Mouse (Mus musculus) embryonic facial prominence, embryonic 11.5 days (tissue): ENCODE results near the gene Utp15. TPM values are rescaled to one million over a fixed set of nuclear protein-coding genes. Genes with fewer than 3 reads are reported as not detected.

Source experiments
- ATAC-seq: fragments of 200-750 bp; cut with Nextera tagmentation; replicated peaks from 2 replicates; pipeline ENCODE4 v1.8.0; 2017; ENCODE audit warnings: low read depth; ENCODE audit not compliant: insufficient number of reproducible peaks, low FRiP score, low TSS enrichment
- DNase-seq: peaks from one replicate; pipeline ENCODE4 v3.0.0-alpha.2; 2015; ENCODE audit warnings: low spot score
- H3K27ac ChIP-seq: fragments of 300-500 bp; sonication (generic); replicated peaks from 2 replicates; pipeline ENCODE4 v1.5.1; 2014; ENCODE audit warnings: mild to moderate bottlenecking, low read depth, low read length, control low read depth
- H3K27me3 ChIP-seq: fragments of 300-500 bp; sonication (generic); 2 replicates; pipeline ENCODE4 v1.6.1; 2014; ENCODE audit warnings: mild to moderate bottlenecking, low read length, moderate library complexity, mixed read lengths; ENCODE audit not compliant: control insufficient read depth, insufficient read depth
- H3K36me3 ChIP-seq: fragments of 300-500 bp; sonication (generic); replicated peaks from 2 replicates; pipeline ENCODE4 v1.6.1; 2014; ENCODE audit warnings: low read depth, mild to moderate bottlenecking, low read length, moderate library complexity, mixed read lengths; ENCODE audit not compliant: control insufficient read depth, insufficient read depth
- H3K4me1 ChIP-seq: fragments of 300-500 bp; sonication (generic); 2 replicates; pipeline ENCODE4 v1.6.1; 2014; ENCODE audit warnings: low read length, mixed read lengths; ENCODE audit not compliant: control insufficient read depth, insufficient read depth
- H3K4me2 ChIP-seq: fragments of 300-500 bp; sonication (generic); 2 replicates; pipeline ENCODE4 v1.6.1; 2014; ENCODE audit warnings: low read depth, mild to moderate bottlenecking, control low read depth, low read length, moderate library complexity
- H3K4me3 ChIP-seq: fragments of 300-500 bp; sonication (generic); 2 replicates; pipeline ENCODE4 v1.5.1; 2014; ENCODE audit warnings: low read depth, low read length, control low read depth
- H3K9ac ChIP-seq: fragments of 300-500 bp; sonication (generic); replicated peaks from 2 replicates; pipeline ENCODE4 v1.6.1; 2014; ENCODE audit warnings: mild to moderate bottlenecking, control low read depth, low read length
- H3K9me3 ChIP-seq: fragments of 300-500 bp; sonication (generic); replicated peaks from 2 replicates; pipeline ENCODE4 v1.6.1; 2016; ENCODE audit warnings: mild to moderate bottlenecking, low read length, inconsistent platforms, mixed read lengths; ENCODE audit not compliant: control insufficient read depth
- WGBS: fragments of 180-500 bp; shearing (Covaris S2); extraction: QIAGEN DNeasy Blood & Tissue Kit; methylation state at CpG from one replicate; pipeline ENCODE4 v1.1.7; 2014; 5-methylcytosine and 5-hydroxymethylcytosine counted together
- polyA plus RNA-seq: library from polyadenylated mRNA; unstranded; fragments of >200 nt; fragmentation: Nextera tagmentation; extraction: Ambion mirVana; gene quantifications from 2 replicates; pipeline ENCODE4 v1.2.1, GENCODE M21; 2014

Gene Utp15
- polyA plus RNA-seq, 1 experiment from 2014 or later, result 45.3 TPM

GRCm38 (mm10) chr13:98298833-98299758 lies 36.3 kb upstream of the Utp15 start:
- H3K9ac ChIP-seq, result peak overlapping the region; percentile 22; the same call in 1 of the 2 replicates
- no peaks in the 10 kb centered on the region for H3K4me1 ChIP-seq
- WGBS, result 56% methylated on average over 21 of the region's 21 CpGs
- H3K4me2 ChIP-seq, result no peak overlapping the region
- no peak overlapping the region for H3K4me3 ChIP-seq
- no peaks in the 10 kb centered on the region for H3K27me3 ChIP-seq
- no peaks in the 10 kb centered on the region for H3K36me3 ChIP-seq
- H3K27ac ChIP-seq, result no peak overlapping the region
- DNase-seq (peak; percentile 94), ATAC-seq (peak; percentile 60; the same call in 1 of the 2 replicates)
- H3K9me3 ChIP-seq, result no peaks in the 10 kb centered on the region

GRCm38 (mm10) chr13:98297883-98298482 lies 35.1 kb upstream of the Utp15 start:
- H3K27me3 ChIP-seq, result no peaks in the 10 kb centered on the region
- WGBS, result 89% methylated on average over 6 of the region's 6 CpGs
- no peak for ATAC-seq
- no peaks in the 10 kb centered on the region for H3K36me3 ChIP-seq
- H3K4me1 ChIP-seq, result no peaks in the 10 kb centered on the region
- H3K27ac ChIP-seq, result no peak overlapping the region
- no peaks in the 10 kb centered on the region for H3K9me3 ChIP-seq
- no peak overlapping the region for H3K9ac ChIP-seq
- no peak overlapping the region for H3K4me2 ChIP-seq
- DNase-seq, result no peak
- H3K4me3 ChIP-seq, result no peak overlapping the region

DNA sequence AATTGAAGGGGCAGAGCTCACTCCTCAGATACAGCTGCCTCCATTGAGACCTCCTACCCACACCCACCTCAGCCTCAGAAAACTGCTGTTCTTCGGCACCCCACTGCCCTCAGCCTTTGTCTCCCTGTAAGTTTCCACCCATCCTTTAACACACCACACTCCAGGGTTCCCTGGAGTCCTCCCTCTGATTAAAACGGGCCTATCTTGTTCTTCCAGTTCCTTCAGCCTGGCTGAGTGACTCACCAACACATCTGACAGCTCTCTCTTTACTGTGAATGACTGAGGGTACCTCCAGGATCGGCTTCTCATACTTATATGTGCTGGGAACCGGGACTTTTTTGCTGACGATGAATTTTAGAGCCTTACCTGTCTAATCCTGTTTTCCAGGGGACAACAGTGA lies 33.2 kb upstream of the Utp15 start:
- H3K4me1 ChIP-seq, result no peaks in the 10 kb centered on the region
- WGBS, result 55% methylated on average over 5 of the region's 5 CpGs
- no peak overlapping the region for H3K4me2 ChIP-seq
- H3K36me3 ChIP-seq, result no peaks in the 10 kb centered on the region
- no peaks in the 10 kb centered on the region for H3K27me3 ChIP-seq
- H3K9me3 ChIP-seq, result no peaks in the 10 kb centered on the region
- H3K9ac ChIP-seq, result no peak overlapping the region
- no peak overlapping the region for H3K4me3 ChIP-seq
- DNase-seq, result peak; percentile 32
- no peak for ATAC-seq
- no peak overlapping the region for H3K27ac ChIP-seq

DNA sequence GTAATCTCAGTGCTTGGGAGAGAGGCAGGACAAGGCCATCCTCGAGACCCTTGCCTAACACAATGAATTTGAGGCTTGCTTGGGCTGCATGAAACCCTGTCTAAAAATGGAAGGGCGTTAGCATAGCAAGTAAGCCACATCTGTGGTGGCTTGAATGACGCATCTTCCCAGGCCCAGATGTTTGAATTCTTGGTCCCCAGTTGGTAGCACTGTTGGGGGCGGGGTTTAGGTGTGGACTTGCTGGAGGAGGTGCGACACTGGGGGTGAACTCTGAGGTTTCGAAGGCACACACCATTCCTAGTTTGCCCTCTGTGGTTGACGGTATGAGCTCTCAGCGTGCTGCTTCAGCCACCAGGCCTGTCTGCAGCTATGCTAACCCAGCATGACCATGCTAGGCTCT lies 28.9 kb upstream of the Utp15 start:
- no peak for ATAC-seq
- H3K9me3 ChIP-seq, result no peaks in the 10 kb centered on the region
- no peaks in the 10 kb centered on the region for H3K36me3 ChIP-seq
- no peak overlapping the region for H3K4me3 ChIP-seq
- 75% methylated on average over 8 of the region's 8 CpGs for WGBS
- no peaks in the 10 kb centered on the region for H3K4me1 ChIP-seq
- no peak overlapping the region for H3K4me2 ChIP-seq
- no peak overlapping the region for H3K27ac ChIP-seq
- DNase-seq, result no peak
- H3K9ac ChIP-seq, result no peak overlapping the region
- no peaks in the 10 kb centered on the region for H3K27me3 ChIP-seq

- 50% methylated on average over 2 of the region's 2 CpGs for WGBS
- DNase-seq (no peak), ATAC-seq (no peak)
- H3K4me1 ChIP-seq, result no peaks in the 10 kb centered on the region
- H3K36me3 ChIP-seq, result no peaks in the 10 kb centered on the region
- no peak overlapping the region for H3K9ac ChIP-seq
- H3K27ac ChIP-seq, result no peak overlapping the region
- H3K9me3 ChIP-seq, result no peaks in the 10 kb centered on the region
- H3K4me3 ChIP-seq, result no peak overlapping the region
- no peaks in the 10 kb centered on the region for H3K27me3 ChIP-seq
- no peak overlapping the region for H3K4me2 ChIP-seq
These were observed 27.9 kb upstream of the Utp15 start for GRCm38 (mm10) chr13:98290719-98291118.

DNA sequence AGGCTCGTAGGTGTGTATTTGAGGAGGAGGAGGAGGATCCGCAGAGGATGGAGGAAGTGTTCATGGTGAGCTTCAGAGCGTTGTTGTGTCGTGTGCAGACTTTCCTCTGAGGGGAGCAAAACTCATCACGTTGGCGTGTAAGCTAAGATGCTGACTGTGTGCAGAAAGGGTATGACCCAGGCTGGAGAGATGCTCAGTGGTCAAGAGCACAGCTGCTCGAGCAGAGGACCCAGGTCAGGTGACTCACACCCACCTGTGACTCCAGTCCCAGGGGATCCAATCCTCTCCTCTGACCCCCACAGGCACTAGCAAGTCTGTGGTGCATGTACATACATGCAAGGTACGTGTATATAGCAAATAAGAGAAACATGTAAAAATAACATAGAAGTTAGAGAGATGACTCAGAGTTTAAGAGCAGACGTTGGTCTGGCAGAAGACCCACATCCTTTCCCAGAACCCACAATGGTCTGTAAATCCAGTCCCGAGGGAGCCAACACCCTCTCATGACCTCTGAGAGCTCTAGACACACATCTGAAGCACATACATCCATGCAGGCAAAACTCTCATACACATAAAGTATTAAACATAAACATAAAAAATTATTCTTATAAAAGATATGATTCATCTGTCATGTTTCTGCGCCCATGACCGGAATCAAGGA lies 18.3 kb upstream of the Utp15 start:
- DNase-seq (no peak), ATAC-seq (no peak)
- H3K9ac ChIP-seq, result no peak overlapping the region
- no peaks in the 10 kb centered on the region for H3K9me3 ChIP-seq
- no peaks in the 10 kb centered on the region for H3K27me3 ChIP-seq
- no peak overlapping the region for H3K27ac ChIP-seq
- no peak overlapping the region for H3K4me3 ChIP-seq
- H3K4me2 ChIP-seq, result no peak overlapping the region
- no peaks in the 10 kb centered on the region for H3K36me3 ChIP-seq
- WGBS, result 81% methylated on average over 12 of the region's 12 CpGs
- no peaks in the 10 kb centered on the region for H3K4me1 ChIP-seq

DNA sequence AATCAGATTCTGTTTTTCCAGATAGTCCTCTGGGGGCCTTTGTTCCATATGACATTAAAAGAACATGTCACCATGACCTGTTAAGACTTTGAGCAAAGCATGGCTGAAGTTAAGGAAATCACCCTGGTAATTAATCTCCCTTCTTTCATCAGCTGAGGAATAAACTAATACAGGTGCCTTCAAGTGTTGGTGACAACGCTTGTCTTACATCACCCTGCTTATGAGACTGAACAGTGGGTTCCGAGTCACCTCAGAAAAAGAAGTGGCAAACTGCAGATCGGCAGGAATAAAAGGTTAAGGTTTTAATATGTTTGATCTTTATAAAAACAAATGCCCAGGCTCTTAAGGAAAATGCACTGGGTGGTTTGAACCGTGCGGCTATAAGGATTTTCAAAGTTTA lies 16.8 kb upstream of the Utp15 start, which contains the start of gene Gm21976:
Gm21976 (plus strand) TSS at position 202 of the 400 bp plus-strand sequence.
- 89% methylated on average over 5 of the region's 5 CpGs for WGBS

More for the DNA sequence above, 16.8 kb upstream of the Utp15 start, which contains the start of gene Gm21976:
- ATAC-seq (no peak), DNase-seq (no peak)
- Histone ChIP-seq H3K9ac (no peak within 1 kb of the TSS), H3K4me2 (no peak within 1 kb of the TSS), H3K36me3 (no peaks in the 10 kb centered on the region), H3K9me3 (no peaks in the 10 kb centered on the region), H3K27ac (no peak within 1 kb of the TSS), H3K27me3 (no peaks in the 10 kb centered on the region), H3K4me1 (no peaks in the 10 kb centered on the region), H3K4me3 (no peak within 1 kb of the TSS)
